Mouse (Mus musculus) gastrocnemius, postnatal 10 days (tissue): Measurements from ENCODE around the gene Kng2. TPM values are rescaled to one million over a fixed set of nuclear protein-coding genes. Genes with fewer than 3 reads are reported as not detected.
"Not testable (repeated sequence)": the region's sequence is repeated elsewhere in the genome, so short reads cannot be mapped to it uniquely, and the experiment has no call there.

Source experiments
- DNase-seq: peaks from one replicate; pipeline ENCODE4 v3.0.0; 2021; ENCODE audit warnings: mixed read lengths
- long read RNA-seq, 2 experiments: library from polyadenylated mRNA; stranded (forward); transcript quantifications; one replicate each; pipeline ENCODE4 v2.0.0; 2021
- total RNA-seq, 2 experiments: library from RNA; stranded (reverse); gene quantifications; 2 replicates each; pipeline ENCODE4 v1.2.3; 2021

Kng2 gene
- under 1 TPM in 1 of 2 experiments, not detected in 1; 0.32 TPM for total RNA-seq
- long read RNA-seq, experiment 1 = 0 reads
- long read RNA-seq, experiment 2 = 0 reads

GRCm38 (mm10) chr16:23028966-23029600 lies at the start of gene Kng2:
Kng2 (minus strand) TSS chr16:23029482.
- not testable (repeated sequence) for DNase-seq

DNA sequence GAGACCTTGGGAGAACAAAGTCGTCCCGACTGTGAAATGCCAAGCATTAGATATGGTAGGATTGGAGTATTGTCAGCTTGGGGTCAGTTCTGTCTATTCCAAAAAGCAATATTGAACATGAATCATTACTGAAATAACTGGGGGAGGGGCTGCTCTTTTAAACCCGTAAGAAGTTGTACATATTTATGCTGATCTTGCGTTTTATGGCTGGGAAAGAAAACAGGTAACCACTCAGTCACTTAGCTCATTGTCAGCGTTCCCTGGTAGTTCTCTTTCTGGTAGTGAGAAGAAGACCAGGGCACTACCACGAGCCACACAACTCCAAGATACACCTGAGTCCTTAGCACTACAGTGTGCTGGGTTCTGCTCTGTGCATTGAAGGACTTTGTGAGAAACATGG lies 48.2 kb upstream of the Kng2 start:
- DNase-seq = not testable (repeated sequence)

DNA sequence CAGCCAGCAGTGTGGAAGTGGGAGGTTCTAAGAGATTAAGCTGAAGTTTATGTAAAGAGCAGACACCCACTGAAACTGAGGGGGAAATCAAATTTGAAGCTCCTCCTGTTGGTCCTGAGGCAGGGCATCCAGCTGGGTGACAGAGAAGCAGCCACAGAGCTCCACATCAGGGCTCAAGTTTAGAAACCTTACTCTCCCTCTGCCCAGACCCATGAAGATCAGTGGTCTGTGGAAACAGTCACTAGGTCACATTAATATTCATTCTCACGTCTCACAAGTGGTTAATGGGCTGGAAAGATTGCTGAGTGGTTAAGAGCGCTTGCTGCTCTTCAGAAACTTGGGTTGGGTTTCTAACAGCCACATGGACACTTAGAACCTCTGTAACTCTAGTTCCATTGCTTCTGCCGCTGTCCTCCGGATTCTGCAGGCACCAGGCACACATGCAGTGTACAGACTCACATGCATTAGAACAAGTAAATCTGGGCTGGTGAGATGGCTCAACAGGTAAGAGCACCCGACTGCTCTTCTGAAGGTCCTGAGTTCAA lies 31.6 kb upstream of the Kng2 start:
- DNase-seq = not testable (repeated sequence)

- not testable (repeated sequence) for DNase-seq
Observed at GRCm38 (mm10) chr16:23059630-23060029, 30.3 kb upstream of the Kng2 start.

DNA sequence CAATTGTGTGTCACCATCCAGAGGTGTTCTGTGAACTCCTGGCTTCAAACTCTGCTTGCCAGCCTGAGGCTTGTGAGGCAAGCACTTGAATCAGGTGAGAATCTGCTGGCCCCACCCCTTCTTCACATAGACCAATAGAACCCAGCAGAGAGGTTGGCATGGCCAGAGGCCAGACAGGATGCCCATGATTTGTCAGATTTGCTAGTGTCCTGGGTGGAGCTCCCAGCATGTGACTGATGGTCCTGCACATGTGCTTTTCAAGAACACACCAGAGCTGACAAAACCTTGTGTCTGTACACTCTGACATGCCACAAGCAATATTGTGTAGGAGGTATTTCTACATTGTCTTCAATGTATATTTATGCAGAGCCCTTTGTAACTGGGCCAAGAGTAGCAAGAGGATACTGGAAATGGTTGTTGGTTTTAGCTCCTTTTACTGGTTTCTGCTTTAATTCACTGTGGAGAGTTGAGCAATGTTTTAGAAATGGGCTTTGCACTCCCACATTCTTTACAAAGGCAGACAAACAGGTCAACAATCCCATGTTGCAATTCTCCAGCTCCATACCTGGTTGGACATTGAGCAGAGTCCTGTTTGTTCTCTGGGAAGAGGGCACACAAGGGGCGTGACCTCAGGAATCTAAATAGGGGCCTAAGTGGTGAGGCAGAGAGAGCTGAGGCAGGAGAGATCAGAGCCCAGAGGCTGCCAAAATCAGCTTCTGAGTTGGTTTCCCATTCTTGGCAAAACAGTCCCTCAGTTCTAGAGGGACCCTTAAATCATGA lies 28.6 kb upstream of the Kng2 start, which contains the start of gene Kng1:
TSS of gene Kng1 (plus strand) at position 198 of the 780 bp plus-strand sequence.
- DNase-seq = not testable (repeated sequence)

- no peak for DNase-seq
Observed at GRCm38 (mm10) chr16:23046319-23046718, 17.0 kb upstream of the Kng2 start.

- DNase-seq = no peak
Observed at GRCm38 (mm10) chr16:23040876-23041275, 11.6 kb upstream of the Kng2 start.

DNA sequence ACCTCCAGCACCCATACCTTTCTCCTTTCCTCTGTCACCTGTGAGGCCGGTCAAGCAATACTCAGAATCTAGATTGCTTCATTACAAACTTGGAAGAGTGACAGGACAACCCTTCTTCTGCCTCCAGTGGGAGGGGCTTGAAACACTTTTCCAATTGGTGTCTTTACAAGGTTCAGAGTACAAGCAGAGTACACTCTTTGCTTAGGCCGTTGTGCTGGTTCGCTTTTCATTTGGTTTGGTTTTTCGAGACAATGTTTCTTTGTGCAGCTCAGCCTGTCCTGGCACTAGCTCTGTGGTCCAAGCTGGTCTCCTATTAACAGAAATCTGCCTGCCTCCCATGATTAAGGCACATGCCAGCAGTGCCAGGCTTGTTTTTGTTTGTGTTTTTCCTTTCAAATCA lies 10.0 kb upstream of the Kng2 start:
- DNase-seq = no peak

- no peak for DNase-seq
Observed at GRCm38 (mm10) chr16:23037744-23038143, 8.5 kb upstream of the Kng2 start.

- DNase-seq = no peak
Observed at GRCm38 (mm10) chr16:23033673-23034072, 4.4 kb upstream of the Kng2 start.

DNA sequence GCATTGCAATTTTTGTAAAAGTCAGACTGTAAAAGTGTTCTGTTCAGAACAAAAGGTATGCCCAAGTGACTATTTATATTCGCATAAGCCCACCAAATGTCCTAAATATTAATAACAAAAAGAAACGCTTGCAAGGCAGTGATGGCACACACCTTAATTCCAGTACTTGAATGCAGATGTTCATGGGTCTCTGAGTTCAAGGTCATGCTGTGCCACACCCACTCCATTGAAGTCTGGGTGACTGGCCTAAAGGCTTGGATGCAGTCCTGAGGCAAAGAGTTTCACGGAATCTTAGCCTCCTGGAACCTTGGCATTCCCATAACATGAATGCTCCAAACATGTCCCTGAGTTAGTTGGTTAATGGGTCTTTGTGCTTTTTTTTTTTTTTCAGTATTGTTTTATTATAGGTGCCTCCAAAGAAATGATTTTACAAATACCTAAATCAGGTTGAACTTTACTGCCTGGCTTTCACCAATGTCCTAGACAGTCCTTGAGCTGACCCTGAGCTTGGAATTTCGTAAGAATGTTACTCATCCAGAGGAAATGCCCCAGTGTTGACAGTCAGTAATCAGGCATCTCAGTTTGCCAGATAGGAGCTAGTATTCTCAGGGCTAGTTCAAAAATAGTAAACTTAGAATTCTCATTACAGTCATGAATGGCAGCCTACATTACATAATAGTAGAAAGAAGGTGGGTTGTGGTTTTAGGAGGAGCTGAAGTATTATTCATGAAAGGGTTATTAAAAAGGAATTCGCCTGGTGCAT lies 1.6 kb upstream of the Kng2 start:
- no peak for DNase-seq

GRCm38 (mm10) chr16:23027341-23027740 lies 1.9 kb downstream of the Kng2 start:
- DNase-seq = not testable (repeated sequence)

- no peak for DNase-seq
Observed at GRCm38 (mm10) chr16:23026582-23026981, 2.7 kb downstream of the Kng2 start.

- DNase-seq = no peak
Observed at GRCm38 (mm10) chr16:23025111-23025510, 4.2 kb downstream of the Kng2 start.

DNA sequence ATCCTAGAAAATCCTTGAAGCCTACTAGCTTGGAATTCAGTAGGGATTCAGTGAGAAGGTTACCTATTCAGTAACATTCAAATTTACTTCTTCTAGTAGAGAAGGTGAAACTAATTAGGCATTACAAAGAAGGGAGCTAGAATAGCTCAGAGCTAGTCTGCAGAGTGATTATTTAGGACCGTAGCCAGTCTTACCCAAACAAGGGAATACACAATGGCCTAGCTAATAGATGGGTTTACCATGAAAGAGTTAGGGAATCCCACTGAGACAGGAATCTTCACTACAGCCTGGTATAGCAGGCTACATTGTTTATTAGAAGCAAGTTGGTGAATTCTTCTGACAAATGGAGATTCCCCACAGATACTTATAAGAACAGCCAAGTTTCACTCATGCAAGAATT lies 8.7 kb downstream of the Kng2 start:
- not testable (repeated sequence) for DNase-seq

- not testable (repeated sequence) for DNase-seq
Observed at GRCm38 (mm10) chr16:23014645-23015044, 14.6 kb downstream of the Kng2 start.

DNA sequence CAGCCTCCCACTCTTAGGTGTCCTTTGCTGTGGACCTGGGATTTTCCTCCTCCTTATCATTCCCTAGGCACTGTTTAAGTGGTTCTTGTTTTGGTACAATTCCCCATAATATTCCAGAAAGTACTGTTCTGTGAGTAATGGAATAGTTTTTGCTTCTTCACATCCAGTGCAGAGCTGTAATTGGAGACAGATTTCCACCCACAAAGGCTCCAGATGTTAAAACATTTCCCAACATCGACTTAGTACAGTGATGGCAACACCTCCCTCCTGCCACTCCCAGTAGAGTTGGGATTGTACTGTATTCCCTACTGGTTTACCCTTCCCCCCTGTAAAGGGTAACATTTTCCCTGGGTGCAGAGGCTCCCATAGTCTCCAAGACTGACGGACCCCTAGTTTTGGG lies 15.5 kb downstream of the Kng2 start:
- not testable (repeated sequence) for DNase-seq

DNA sequence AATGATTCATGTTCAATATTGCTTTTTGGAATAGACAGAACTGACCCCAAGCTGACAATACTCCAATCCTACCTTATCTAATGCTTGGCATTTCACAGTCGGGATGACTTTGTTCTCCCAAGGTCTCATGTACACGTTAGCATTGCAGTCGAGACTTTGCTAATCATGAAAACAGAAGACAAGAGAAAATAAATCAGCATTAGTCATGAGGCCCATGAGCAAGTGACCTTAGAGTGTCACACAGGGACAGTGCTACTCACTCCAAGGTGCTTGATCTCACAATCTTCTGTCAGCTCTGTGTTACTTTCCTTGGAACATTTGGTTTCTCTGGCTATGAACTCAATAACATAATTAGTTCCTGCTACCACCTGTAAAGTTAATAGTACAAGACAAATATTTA lies 32.3 kb downstream of the Kng2 start:
- not testable (repeated sequence) for DNase-seq

DNA sequence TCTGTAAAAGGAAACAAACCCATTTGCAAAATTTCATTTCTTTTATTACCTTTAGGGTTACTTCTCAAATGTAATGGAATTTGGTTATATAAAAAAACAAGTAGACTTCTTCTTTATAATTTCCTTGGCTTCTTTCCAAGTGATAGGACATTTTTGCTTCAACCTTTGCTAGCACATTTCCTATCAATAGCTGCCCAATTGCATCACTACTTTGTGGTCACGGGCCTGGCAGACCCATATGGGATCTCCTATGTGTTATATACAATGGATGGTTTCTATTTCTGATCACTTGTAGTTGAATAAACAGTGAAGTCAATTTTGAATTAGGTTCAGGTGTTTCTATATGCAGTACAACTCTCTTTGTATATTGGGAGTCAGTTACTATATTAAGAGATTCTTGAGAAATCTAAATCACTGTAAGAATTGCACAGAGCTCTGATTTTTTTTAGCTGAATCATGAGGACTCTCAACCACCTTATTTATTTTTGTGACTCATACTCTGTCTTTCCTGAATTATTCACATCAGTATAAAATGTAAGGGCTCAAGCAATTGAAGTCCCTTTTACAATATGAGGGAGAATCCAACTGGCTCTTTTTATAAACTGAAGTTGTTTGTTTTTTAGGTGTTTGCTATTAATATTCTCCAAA lies 61.8 kb downstream of the Kng2 start:
- no peak for DNase-seq

GRCm38 (mm10) chr16:22963293-22963692 lies 66.0 kb downstream of the Kng2 start:
- no peak for DNase-seq

DNA sequence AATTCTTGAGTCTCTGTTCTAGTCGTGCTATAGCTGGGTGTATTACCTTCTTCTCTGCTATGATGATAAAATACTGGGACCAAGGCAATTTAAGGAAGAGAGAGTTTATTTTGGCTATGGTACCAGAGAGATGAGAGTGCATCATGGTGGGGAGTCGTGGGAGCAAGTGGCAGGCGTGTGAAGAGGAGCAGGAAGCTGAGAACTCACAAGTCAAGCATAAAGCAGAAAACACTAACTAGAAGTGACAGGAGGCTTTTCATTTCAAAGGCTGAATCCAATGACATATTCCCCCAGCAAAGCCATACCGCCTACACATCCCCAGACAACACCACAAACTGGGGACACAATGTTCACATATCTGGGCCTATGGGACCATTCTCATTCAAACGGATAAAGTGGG lies 67.0 kb downstream of the Kng2 start:
- DNase-seq = no peak

GRCm38 (mm10) chr16:22961073-22961472 lies 68.2 kb downstream of the Kng2 start:
- DNase-seq = no peak
